Mouse (Mus musculus): Measurements from ENCODE around the gene Fam107a.

DNA sequence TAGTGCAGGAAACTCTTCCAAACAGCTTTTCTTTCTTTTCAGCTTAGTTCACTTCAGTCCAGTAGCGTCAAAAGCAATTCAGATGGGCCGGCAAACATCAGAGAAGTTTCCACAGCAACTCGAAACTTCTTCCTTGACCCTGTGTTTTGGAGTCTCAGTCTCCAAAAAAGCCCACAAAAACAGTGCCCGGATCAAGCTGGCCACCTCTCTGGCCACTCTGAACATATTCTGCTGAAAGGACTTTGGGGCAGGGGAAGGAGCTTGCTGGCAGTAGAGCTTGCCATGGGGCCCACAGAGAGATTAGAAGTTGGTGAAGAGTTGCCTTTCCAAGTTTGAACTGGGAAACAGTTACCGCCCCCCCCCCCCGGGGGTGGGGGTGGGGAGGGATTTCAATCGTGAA is 3.9 kb downstream of the Fam107a start:
- TF ChIP-seq CTCF (IDR thresholded peaks at IDR 0.05), result no peak
- TF ChIP-seq EP300 (IDR thresholded peaks at IDR 0.05), result no peak
